Mouse (Mus musculus) embryonic facial prominence, embryonic 13.5 days (tissue): ENCODE measurements around the gene Mettl24. TPM values are rescaled to one million over a fixed set of nuclear protein-coding genes. Genes with fewer than 3 reads are reported as not detected.

ENCODE experiments used
- ATAC-seq: fragments of 200-750 bp; cut with Nextera tagmentation; 2 replicates; pipeline ENCODE4 v1.8.0; 2017; ENCODE audit warnings: low read depth; ENCODE audit not compliant: insufficient number of reproducible peaks, insufficient read depth, low FRiP score, low TSS enrichment
- H3K27ac ChIP-seq: fragments of 300-500 bp; sonication (generic); 2 replicates; pipeline ENCODE4 v1.5.1; 2015; ENCODE audit warnings: moderate library complexity, mild to moderate bottlenecking, inconsistent platforms
- H3K27me3 ChIP-seq: fragments of 300-500 bp; sonication (generic); 2 replicates; pipeline ENCODE4 v1.6.1; 2015; ENCODE audit warnings: mild to moderate bottlenecking, inconsistent platforms
- H3K36me3 ChIP-seq: fragments of 300-500 bp; sonication (generic); 2 replicates; pipeline ENCODE4 v1.6.1; 2015; ENCODE audit warnings: mild to moderate bottlenecking, inconsistent platforms
- H3K4me1 ChIP-seq: fragments of 300-500 bp; sonication (generic); 2 replicates; pipeline ENCODE4 v1.6.1; 2015; ENCODE audit warnings: inconsistent platforms
- H3K4me2 ChIP-seq: fragments of 300-500 bp; sonication (generic); 2 replicates; pipeline ENCODE4 v1.6.1; 2015; ENCODE audit warnings: moderate library complexity, mild to moderate bottlenecking, inconsistent platforms
- H3K4me3 ChIP-seq: fragments of 300-500 bp; sonication (generic); 2 replicates; pipeline ENCODE4 v1.5.1; 2015; ENCODE audit warnings: mild to moderate bottlenecking, inconsistent platforms
- H3K9ac ChIP-seq: fragments of 300-500 bp; sonication (generic); 2 replicates; pipeline ENCODE4 v1.6.1; 2015; ENCODE audit warnings: mild to moderate bottlenecking, inconsistent platforms
- H3K9me3 ChIP-seq: fragments of 300-500 bp; sonication (generic); 2 replicates; pipeline ENCODE4 v1.6.1; 2016; ENCODE audit warnings: inconsistent platforms
- WGBS: fragments of 180-500 bp; shearing (Covaris S2); methylation state at CpG from one replicate; pipeline ENCODE4 v1.1.7; 2015; ENCODE audit warnings: mixed read lengths; 5-methylcytosine and 5-hydroxymethylcytosine counted together
- polyA plus RNA-seq: library from polyadenylated mRNA; unstranded; fragments of >200 nt; fragmentation: Nextera tagmentation; extraction: Ambion mirVana; gene quantifications from 2 replicates; pipeline ENCODE4 v1.2.1, GENCODE M21; 2015

Gene Mettl24
- polyA plus RNA-seq, 1 experiment from 2014 or later = 2.0 TPM

GRCm38 (mm10) chr10:40825952-40826351, 142.9 kb downstream of the Mettl24 start:
- Histone ChIP-seq H3K9ac (no peak overlapping the region), H3K36me3 (peaks cover 17% of the 10 kb centered on the region; the same call in 1 of the 2 replicates), H3K4me2 (no peak overlapping the region), H3K4me1 (peaks cover 5% of the 10 kb centered on the region; the same call in 1 of the 2 replicates), H3K4me3 (no peak overlapping the region), H3K27me3 (no peaks in the 10 kb centered on the region), H3K27ac (no peak overlapping the region), H3K9me3 (no peaks in the 10 kb centered on the region)
- no peak for ATAC-seq
- 66% methylated on average over 6 of the region's 6 CpGs for WGBS

DNA sequence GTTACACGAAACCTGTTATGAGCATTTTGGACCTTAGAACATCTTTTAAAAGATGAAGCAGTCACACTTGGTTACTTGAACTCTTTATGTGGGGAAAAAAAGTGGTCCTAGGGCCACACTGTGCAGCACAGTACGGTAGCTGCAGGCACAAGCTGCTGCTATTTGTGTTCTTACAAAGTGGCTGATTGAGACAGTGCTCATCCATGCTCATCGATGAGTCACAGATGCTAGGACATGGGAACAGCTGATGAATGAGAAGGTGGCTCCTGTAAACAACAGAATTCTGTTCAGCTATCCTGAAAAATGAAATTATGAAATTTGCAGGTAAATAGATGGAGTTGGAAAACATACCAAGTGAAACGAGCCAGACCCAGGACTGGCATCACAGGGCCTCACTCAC, 144.6 kb downstream of the Mettl24 start:
- no peak overlapping the region for H3K9ac ChIP-seq
- peaks cover 5% of the 10 kb centered on the region; the same call in 1 of the 2 replicates for H3K4me1 ChIP-seq
- 91% methylated on average over 4 of the region's 4 CpGs for WGBS
- no peak overlapping the region for H3K27ac ChIP-seq
- no peak overlapping the region for H3K4me3 ChIP-seq
- no peaks in the 10 kb centered on the region for H3K27me3 ChIP-seq
- peaks cover 22% of the 10 kb centered on the region for H3K36me3 ChIP-seq
- no peak for ATAC-seq
- H3K9me3 ChIP-seq = no peaks in the 10 kb centered on the region
- H3K4me2 ChIP-seq = no peak overlapping the region

DNA sequence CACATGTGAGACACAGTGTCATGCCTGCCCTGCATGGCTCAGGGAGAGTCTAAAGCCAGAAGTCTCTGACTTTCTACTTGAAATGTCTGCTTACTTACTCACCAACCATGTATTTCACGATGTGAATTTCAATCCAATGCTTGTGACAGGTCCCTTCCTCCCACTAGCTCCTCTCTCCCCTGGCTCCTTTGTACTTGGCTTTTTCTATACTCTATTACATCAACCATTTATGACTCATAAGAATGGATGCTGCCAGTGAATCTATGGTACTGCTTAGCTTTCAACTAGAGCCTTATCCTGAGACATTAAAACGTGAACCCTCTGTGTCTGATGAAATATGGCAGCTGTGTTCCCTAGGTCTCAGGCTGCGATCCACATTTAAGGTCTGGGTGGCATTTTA, 147.2 kb downstream of the Mettl24 start:
- 95% methylated on average over 3 of the region's 3 CpGs for WGBS
- Histone ChIP-seq H3K4me2 (no peak overlapping the region), H3K27ac (no peak overlapping the region), H3K4me3 (no peak overlapping the region), H3K36me3 (peaks cover 45% of the 10 kb centered on the region), H3K4me1 (peaks cover 5% of the 10 kb centered on the region; the same call in 1 of the 2 replicates), H3K27me3 (no peaks in the 10 kb centered on the region), H3K9ac (no peak overlapping the region), H3K9me3 (no peaks in the 10 kb centered on the region)
- ATAC-seq = no peak

- Histone ChIP-seq H3K4me2 (no peak overlapping the region), H3K36me3 (peaks cover 52% of the 10 kb centered on the region), H3K9ac (no peak overlapping the region), H3K27ac (no peak overlapping the region), H3K27me3 (no peaks in the 10 kb centered on the region), H3K9me3 (no peaks in the 10 kb centered on the region), H3K4me1 (peaks cover 3% of the 10 kb centered on the region; the same call in 1 of the 2 replicates), H3K4me3 (no peak overlapping the region)
- WGBS = 82% methylated on average over 7 of the region's 7 CpGs
- no peak for ATAC-seq
These were observed 148.2 kb downstream of the Mettl24 start for GRCm38 (mm10) chr10:40831267-40831666.

DNA sequence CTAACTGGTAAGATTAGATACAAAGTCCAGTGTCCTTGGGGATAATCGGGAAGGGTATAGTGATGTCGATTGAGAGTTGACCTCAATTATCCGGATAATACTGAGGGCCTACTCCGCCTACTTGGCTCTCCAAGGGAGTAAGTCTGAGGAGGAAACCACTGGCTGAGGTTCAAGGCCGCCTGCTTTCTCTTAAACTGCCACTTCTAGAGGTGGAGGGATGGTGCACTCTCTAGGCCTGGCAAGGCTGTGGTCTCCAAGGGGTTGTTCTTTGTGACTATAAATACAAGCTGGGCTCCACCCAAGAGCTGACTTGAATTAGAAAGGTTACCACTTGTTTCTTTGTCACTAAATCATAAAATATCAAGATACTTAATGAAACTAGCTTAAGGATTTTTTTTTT, 157.0 kb downstream of the Mettl24 start:
- Histone ChIP-seq H3K9me3 (no peaks in the 10 kb centered on the region), H3K4me2 (no peak overlapping the region)
- 84% methylated on average over 5 of the region's 5 CpGs for WGBS

GRCm38 (mm10) chr10:40843841-40844240, 160.8 kb downstream of the Mettl24 start:
- peaks cover 12% of the 10 kb centered on the region; the same call in 1 of the 2 replicates for H3K4me1 ChIP-seq
- no peaks in the 10 kb centered on the region for H3K27me3 ChIP-seq
- 53% methylated on average over 5 of the region's 5 CpGs for whole genome bisulfite sequencing
- H3K9me3 ChIP-seq = no peaks in the 10 kb centered on the region
- H3K4me3 ChIP-seq = no peak overlapping the region
- no peak overlapping the region; the same call in 1 of the 2 replicates for H3K27ac ChIP-seq
- peaks cover 71% of the 10 kb centered on the region for H3K36me3 ChIP-seq
- H3K4me2 ChIP-seq = no peak overlapping the region
- ATAC-seq = no peak
- H3K9ac ChIP-seq = no peak overlapping the region

More for the DNA sequence above, 157.0 kb downstream of the Mettl24 start:
- peaks cover 8% of the 10 kb centered on the region; the same call in 1 of the 2 replicates for H3K4me1 ChIP-seq
- H3K27me3 ChIP-seq = no peaks in the 10 kb centered on the region
- no peak overlapping the region for H3K9ac ChIP-seq
- ATAC-seq = no peak
- no peak overlapping the region for H3K4me3 ChIP-seq
- H3K27ac ChIP-seq = no peak overlapping the region
- peaks cover 63% of the 10 kb centered on the region for H3K36me3 ChIP-seq

- Histone ChIP-seq H3K9me3 (no peaks in the 10 kb centered on the region), H3K4me2 (no peak overlapping the region), H3K27ac (peak overlapping the region; percentile 57), H3K9ac (no peak overlapping the region), H3K4me1 (peaks cover 12% of the 10 kb centered on the region; the same call in 1 of the 2 replicates), H3K36me3 (peaks cover 75% of the 10 kb centered on the region), H3K27me3 (no peaks in the 10 kb centered on the region), H3K4me3 (no peak overlapping the region)
- 53% methylated on average over 10 of the region's 10 CpGs for WGBS
- no peak for ATAC-seq
These were observed 161.5 kb downstream of the Mettl24 start for GRCm38 (mm10) chr10:40844546-40844945.

DNA sequence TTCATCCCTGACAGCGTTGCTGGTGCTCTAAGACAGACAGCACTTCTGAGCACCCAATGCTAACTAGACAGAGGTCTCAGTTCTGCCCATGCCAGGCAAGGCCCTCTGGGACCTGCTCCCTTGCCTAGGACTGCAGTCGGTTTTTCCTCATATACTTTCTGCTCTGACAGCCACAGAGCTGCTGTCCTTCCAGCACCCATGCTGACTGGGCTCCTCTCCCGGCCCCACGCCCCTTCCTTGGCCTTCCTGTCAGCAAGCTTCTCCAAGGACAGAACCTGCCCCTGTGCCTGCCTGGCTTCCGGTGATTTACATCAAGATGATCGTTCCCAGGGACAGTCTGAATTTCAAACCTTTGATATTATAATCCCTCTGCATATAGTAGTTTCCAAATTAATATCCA, 162.5 kb downstream of the Mettl24 start:
- Histone ChIP-seq H3K9ac (no peak overlapping the region), H3K4me3 (no peak overlapping the region), H3K27me3 (no peaks in the 10 kb centered on the region), H3K9me3 (no peaks in the 10 kb centered on the region), H3K27ac (no peak overlapping the region), H3K36me3 (peaks cover 74% of the 10 kb centered on the region), H3K4me2 (no peak overlapping the region), H3K4me1 (peaks cover 12% of the 10 kb centered on the region; the same call in 1 of the 2 replicates)
- no peak for ATAC-seq
- WGBS = 75% methylated on average over 6 of the region's 6 CpGs

- peaks cover 60% of the 10 kb centered on the region for H3K36me3 ChIP-seq
These were observed 164.2 kb downstream of the Mettl24 start for GRCm38 (mm10) chr10:40847176-40847874.

GRCm38 (mm10) chr10:40850644-40851043, 167.6 kb downstream of the Mettl24 start:
- peaks cover 1% of the 10 kb centered on the region; the same call in 1 of the 2 replicates for H3K4me1 ChIP-seq
- no peaks in the 10 kb centered on the region for H3K9me3 ChIP-seq
- no peak overlapping the region for H3K4me2 ChIP-seq
- ATAC-seq = no peak
- H3K9ac ChIP-seq = no peak overlapping the region
- H3K36me3 ChIP-seq = peaks cover 43% of the 10 kb centered on the region
- WGBS = 79% methylated on average over 2 of the region's 2 CpGs
- no peaks in the 10 kb centered on the region for H3K27me3 ChIP-seq
- H3K27ac ChIP-seq = no peak overlapping the region
- H3K4me3 ChIP-seq = no peak overlapping the region

More at GRCm38 (mm10) chr10:40847176-40847874, 164.2 kb downstream of the Mettl24 start:
- Histone ChIP-seq H3K4me1 (peaks cover 12% of the 10 kb centered on the region; the same call in 1 of the 2 replicates), H3K4me3 (no peak overlapping the region), H3K9me3 (no peaks in the 10 kb centered on the region), H3K4me2 (no peak overlapping the region), H3K27ac (no peak overlapping the region), H3K9ac (no peak overlapping the region), H3K27me3 (no peaks in the 10 kb centered on the region)
- 93% methylated on average over 10 of the region's 10 CpGs for WGBS
- no peak for ATAC-seq

DNA sequence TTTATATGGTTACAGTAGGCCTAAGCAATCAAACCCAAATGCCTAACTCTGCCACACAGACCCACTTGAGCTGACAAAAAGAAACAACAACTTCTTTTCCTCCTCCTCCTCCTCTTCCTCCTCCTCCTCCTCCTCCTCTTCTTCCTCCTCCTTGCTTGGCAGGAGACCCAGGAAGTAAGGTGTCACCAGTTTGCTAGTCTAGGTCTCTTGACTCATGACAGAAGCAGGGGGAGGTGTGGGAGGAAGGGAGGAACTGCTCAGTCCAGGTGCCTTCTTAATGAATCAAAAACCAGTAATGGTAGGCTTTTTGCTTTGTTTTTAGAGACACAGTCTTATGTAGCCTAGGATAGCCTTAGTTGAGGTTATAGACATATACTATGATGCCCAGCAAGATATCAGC, 168.1 kb downstream of the Mettl24 start:
- H3K4me3 ChIP-seq = no peak overlapping the region
- H3K9ac ChIP-seq = no peak overlapping the region
- no peaks in the 10 kb centered on the region for H3K27me3 ChIP-seq
- no peak overlapping the region for H3K4me2 ChIP-seq
- no peak overlapping the region for H3K27ac ChIP-seq
- H3K9me3 ChIP-seq = no peaks in the 10 kb centered on the region
- ATAC-seq = no peak
- H3K4me1 ChIP-seq = no peaks in the 10 kb centered on the region
- H3K36me3 ChIP-seq = peaks cover 41% of the 10 kb centered on the region

DNA sequence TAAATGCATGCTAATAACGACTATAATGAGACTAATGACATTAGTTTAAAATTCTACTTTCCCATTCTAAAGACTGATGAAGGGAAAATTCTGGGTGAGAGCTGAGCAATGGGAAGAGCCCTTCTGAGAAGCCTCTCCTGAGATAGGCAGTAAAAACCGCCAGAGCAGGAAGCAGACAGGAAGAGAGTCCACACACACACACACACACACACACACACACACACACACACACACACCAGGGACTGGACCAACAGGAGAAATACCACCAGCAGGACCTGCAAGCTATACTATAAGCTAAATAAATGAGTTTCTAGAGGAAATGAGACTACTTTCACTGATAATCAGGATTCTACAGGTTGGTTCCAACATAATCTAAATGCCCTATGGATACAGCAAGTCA, 172.5 kb downstream of the Mettl24 start:
- Histone ChIP-seq H3K4me1 (no peaks in the 10 kb centered on the region), H3K36me3 (peaks cover 7% of the 10 kb centered on the region; the same call in 1 of the 2 replicates), H3K27ac (no peak overlapping the region), H3K9ac (no peak overlapping the region), H3K4me3 (no peak overlapping the region), H3K9me3 (no peaks in the 10 kb centered on the region), H3K4me2 (no peak overlapping the region), H3K27me3 (no peaks in the 10 kb centered on the region)
- ATAC-seq = no peak
- 50% methylated on average over 2 of the region's 2 CpGs for WGBS
